Comparison of ENCODE assay signal across 16 mouse cellular contexts in the genomic region with DNA sequence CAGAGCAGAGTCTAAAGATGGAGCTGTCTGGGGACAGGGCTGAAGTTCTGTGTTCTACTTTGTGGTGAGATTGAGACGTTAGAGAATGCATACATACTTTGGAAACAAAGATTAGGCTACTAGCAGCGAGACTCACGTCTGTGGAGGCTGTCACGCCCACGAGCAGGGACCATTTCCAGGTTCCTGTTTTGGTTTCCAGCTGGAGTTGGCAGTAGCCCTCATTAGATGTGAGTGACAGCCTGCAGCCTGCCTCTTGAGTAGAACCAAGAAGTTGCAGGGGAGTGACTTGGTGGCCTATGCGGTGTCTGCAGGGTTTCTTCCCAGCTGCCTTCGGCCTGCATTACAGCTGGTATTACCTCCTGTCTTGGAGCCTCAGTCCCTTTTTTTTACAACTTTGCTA. TPM values are rescaled to one million over a fixed set of nuclear protein-coding genes. Genes with fewer than 3 reads are reported as not detected.
DNase-seq lines count a peak whose midpoint lies in the region; ATAC-seq and TF ChIP-seq lines count a peak whose summit lies in the region.
"Had no signal": no experiment of that assay in that cellular context is flagged by ENCODE, and none has a peak within 500 bp of the region (broad histone marks: within the 10 kb centered on the region; RNA-seq: fewer than 3 reads in every experiment).

No protein-coding gene starts in this region.

- no peak overlapping the region for H3K4me3 ChIP-seq in lung, embryonic 16.5 days (ENCODE audit: low read length)
- no peak overlapping the region for H3K4me3 ChIP-seq in stomach, postnatal 0 days (ENCODE audit: low read depth, low read length)
- H3K4me3 ChIP-seq in midbrain, embryonic 11.5 days (ENCODE audit: low read depth, low read length) = no peak overlapping the region
- H3K4me3 ChIP-seq: embryonic facial prominence, embryonic 13.5 days; liver, embryonic 15.5 days had no signal

- no peaks in the 10 kb centered on the region for H3K9me3 ChIP-seq in lung, embryonic 16.5 days (ENCODE audit: control insufficient read depth, low read length)
- H3K9me3 ChIP-seq in stomach, postnatal 0 days (ENCODE audit: control insufficient read depth, low read length) = no peaks in the 10 kb centered on the region
- H3K9me3 ChIP-seq in midbrain, embryonic 11.5 days (ENCODE audit: control insufficient read depth, low read length) = no peaks in the 10 kb centered on the region
- H3K9me3 ChIP-seq: embryonic facial prominence, embryonic 13.5 days; liver, embryonic 15.5 days had no signal

- H3K27me3 ChIP-seq in lung, embryonic 16.5 days (ENCODE audit: control insufficient read depth, insufficient read depth, low read depth, low read length) = no peaks in the 10 kb centered on the region
- no peaks in the 10 kb centered on the region for H3K27me3 ChIP-seq in stomach, postnatal 0 days (ENCODE audit: control insufficient read depth, insufficient read depth, low read length)
- no peaks in the 10 kb centered on the region for H3K27me3 ChIP-seq in midbrain, embryonic 11.5 days (ENCODE audit: control insufficient read depth, insufficient read depth, low read length)
- H3K27me3 ChIP-seq: embryonic facial prominence, embryonic 13.5 days; liver, embryonic 15.5 days had no signal

- ATAC-seq in lung, embryonic 16.5 days (ENCODE audit: low read depth) = peak; percentile 57
- ATAC-seq in stomach, postnatal 0 days (ENCODE audit: low FRiP score, low TSS enrichment) = no peak
- no peak for ATAC-seq in midbrain, embryonic 11.5 days (ENCODE audit: low FRiP score)
- ATAC-seq: hindbrain, embryonic 16.5 days had no signal

- DNase-seq in MEL-GATA-1-ER (ENCODE audit: extremely low read depth, low read depth) = peak; percentile 36
- DNase-seq in brain, adult 2 months (ENCODE audit: low read depth, low spot score) = peak; percentile 79
- DNase-seq in layer of hippocampus, adult 8-10 months (ENCODE audit: low spot score in 2 of 2) = peak; percentile 74 to 84
- DNase-seq in urinary bladder, adult 18-20 months (ENCODE audit: low spot score in 2 of 2) = no peak
- DNase-seq in stomach, postnatal 0 days (ENCODE audit: low spot score) = no peak
- no peak for DNase-seq in yolk sac, embryonic 10.5 days (ENCODE audit: low spot score)
- no peak for DNase-seq in midbrain, embryonic 11.5 days (ENCODE audit: low spot score, missing footprints)
- DNase-seq: adrenal gland, adult 2 months; cerebellum, adult 11-12 months; gastrocnemius, postnatal 10 days; kidney, postnatal 25 days; thymus, postnatal 4 days had no signal

- no peak for TF ChIP-seq EP300 in stomach, postnatal 0 days (optimal IDR thresholded peaks at IDR 0.05)

- peaks cover 7% of the 10 kb centered on the region; the same call in 1 of the 2 replicates for H3K4me1 ChIP-seq in lung, embryonic 16.5 days (replicated peaks; ENCODE audit: control insufficient read depth, insufficient read depth, low read length)
- H3K4me1 ChIP-seq in stomach, postnatal 0 days (replicated peaks; ENCODE audit: control insufficient read depth, insufficient read depth) = peaks cover 4% of the 10 kb centered on the region; the same call in 1 of the 2 replicates
- peaks cover 10% of the 10 kb centered on the region for H3K4me1 ChIP-seq in midbrain, embryonic 11.5 days (ENCODE audit: control insufficient read depth, insufficient read depth, low read length)

- WGBS in lung, embryonic 16.5 days = 68% methylated on average over 7 of the region's 7 CpGs
- 72% methylated on average over 7 of the region's 7 CpGs for WGBS in stomach, postnatal 0 days
- 85% methylated on average over 7 of the region's 7 CpGs for WGBS in midbrain, embryonic 11.5 days

- peaks cover 18% of the 10 kb centered on the region for H3K36me3 ChIP-seq in lung, embryonic 16.5 days (ENCODE audit: control insufficient read depth, insufficient read depth, low read length)
- peaks cover 19% of the 10 kb centered on the region; the same call in 1 of the 2 replicates for H3K36me3 ChIP-seq in stomach, postnatal 0 days (ENCODE audit: control insufficient read depth, insufficient read depth, low read length)
- peaks cover 14% of the 10 kb centered on the region for H3K36me3 ChIP-seq in midbrain, embryonic 11.5 days (ENCODE audit: control insufficient read depth, insufficient read depth, low read length)

- no peak overlapping the region for H3K4me2 ChIP-seq in lung, embryonic 16.5 days (ENCODE audit: low read depth, low read length)
- H3K4me2 ChIP-seq in stomach, postnatal 0 days (replicated peaks; ENCODE audit: low read depth) = no peak overlapping the region
- H3K4me2 ChIP-seq in midbrain, embryonic 11.5 days = no peak overlapping the region
- H3K4me2 ChIP-seq: embryonic facial prominence, embryonic 13.5 days; liver, embryonic 15.5 days had no signal

- no peak for TF ChIP-seq CTCF in stomach, postnatal 0 days (IDR thresholded peaks at IDR 0.05; ENCODE audit: low read depth)

- H3K9ac ChIP-seq in lung, embryonic 16.5 days (ENCODE audit: low read length) = no peak overlapping the region
- H3K9ac ChIP-seq in stomach, postnatal 0 days (ENCODE audit: low read length) = no peak overlapping the region
- no peak overlapping the region for H3K9ac ChIP-seq in midbrain, embryonic 11.5 days (ENCODE audit: low read length)
- H3K9ac ChIP-seq: embryonic facial prominence, embryonic 13.5 days; liver, embryonic 15.5 days had no signal

- no peak overlapping the region for H3K27ac ChIP-seq in lung, embryonic 16.5 days (ENCODE audit: low read length)
- no peak overlapping the region for H3K27ac ChIP-seq in stomach, postnatal 0 days (replicated peaks)
- H3K27ac ChIP-seq in midbrain, embryonic 11.5 days (ENCODE audit: low read depth, low read length) = no peak overlapping the region
- H3K27ac ChIP-seq: embryonic facial prominence, embryonic 13.5 days; liver, embryonic 15.5 days had no signal

RNA-seq across cellular contexts. Expression of a gene that starts 4.9 kb away (rescaled TPM):
- total RNA-seq in layer of hippocampus, adult 8-10 months (2022) = 10 to 100 TPM; 42.2 to 55.3 (median 46.5) TPM
- polyA plus RNA-seq in lung, embryonic 16.5 days (2015; fragmentation: Nextera tagmentation; extraction: Ambion mirVana) = 116 and 135 TPM in 2 replicates
- 81.9 and 90.0 TPM in 2 replicates for polyA plus RNA-seq in stomach, postnatal 0 days (2015; fragmentation: Nextera tagmentation; extraction: Ambion mirVana)
- polyA plus RNA-seq in midbrain, embryonic 11.5 days (2014; fragmentation: Nextera tagmentation; extraction: Ambion mirVana) = 140 and 155 TPM in 2 replicates

RNA-seq across cellular contexts. Expression of a gene that starts 6.7 kb away (rescaled TPM):
- total RNA-seq in layer of hippocampus, adult 8-10 months (2022) = 10 to 100 TPM; 45.2 to 63.6 (median 50.8) TPM
- 21.8 and 23.7 TPM in 2 replicates for polyA plus RNA-seq in lung, embryonic 16.5 days (2015; fragmentation: Nextera tagmentation; extraction: Ambion mirVana)
- 3.6 and 5.1 TPM in 2 replicates for polyA plus RNA-seq in stomach, postnatal 0 days (2015; fragmentation: Nextera tagmentation; extraction: Ambion mirVana)
- polyA plus RNA-seq in midbrain, embryonic 11.5 days (2014; fragmentation: Nextera tagmentation; extraction: Ambion mirVana) = 22.5 and 25.9 TPM in 2 replicates

RNA-seq across cellular contexts. Expression of a gene that starts 27.3 kb away (rescaled TPM):
- 10 to 100 TPM in 2 of 4 experiments, 1 to 10 TPM in 2; 6.2 to 42.2 (median 23.2) TPM for total RNA-seq in layer of hippocampus, adult 8-10 months (2022)
- 1.4 TPM in 2 replicates for polyA plus RNA-seq in lung, embryonic 16.5 days (2015; fragmentation: Nextera tagmentation; extraction: Ambion mirVana)
- polyA plus RNA-seq in stomach, postnatal 0 days (2015; fragmentation: Nextera tagmentation; extraction: Ambion mirVana) = 0.17 and 0.22 TPM in 2 replicates
- 0.26 and 0.59 TPM in 2 replicates for polyA plus RNA-seq in midbrain, embryonic 11.5 days (2014; fragmentation: Nextera tagmentation; extraction: Ambion mirVana)

RNA-seq across cellular contexts. Expression of a gene that starts 44.8 kb away (rescaled TPM):
- total RNA-seq in layer of hippocampus, adult 8-10 months (2022) = 10 to 100 TPM; 14.3 to 17.5 (median 16.1) TPM
- 57.2 and 57.7 TPM in 2 replicates for polyA plus RNA-seq in lung, embryonic 16.5 days (2015; fragmentation: Nextera tagmentation; extraction: Ambion mirVana)
- 41.8 and 46.5 TPM in 2 replicates for polyA plus RNA-seq in stomach, postnatal 0 days (2015; fragmentation: Nextera tagmentation; extraction: Ambion mirVana)
- polyA plus RNA-seq in midbrain, embryonic 11.5 days (2014; fragmentation: Nextera tagmentation; extraction: Ambion mirVana) = 40.8 and 45.7 TPM in 2 replicates

RNA-seq across cellular contexts. Expression of a gene that starts 52.1 kb away (rescaled TPM):
- total RNA-seq in layer of hippocampus, adult 8-10 months (2022) = 10 to 100 TPM; 25.4 to 36.5 (median 31.1) TPM
- 37.7 and 40.3 TPM in 2 replicates for polyA plus RNA-seq in lung, embryonic 16.5 days (2015; fragmentation: Nextera tagmentation; extraction: Ambion mirVana)
- polyA plus RNA-seq in stomach, postnatal 0 days (2015; fragmentation: Nextera tagmentation; extraction: Ambion mirVana) = 17.3 and 20.2 TPM in 2 replicates
- polyA plus RNA-seq in midbrain, embryonic 11.5 days (2014; fragmentation: Nextera tagmentation; extraction: Ambion mirVana) = 20.8 and 25.4 TPM in 2 replicates

Comparison
In these comparisons a context has a peak if more than half of its experiments do, and no peak if none do; other contexts are left out.
1. DNase-seq: peak in MEL-GATA-1-ER (single experiment), brain, adult 2 months (single experiment) and layer of hippocampus, adult 8-10 months (2 of 2); none in urinary bladder, adult 18-20 months (0 of 2), stomach, postnatal 0 days (single experiment), yolk sac, embryonic 10.5 days (single experiment) and midbrain, embryonic 11.5 days (single experiment).